Mouse (Mus musculus) spleen, adult 2 months (tissue): Measurements from ENCODE around the gene Top1. TPM values are rescaled to one million over a fixed set of nuclear protein-coding genes. Genes with fewer than 3 reads are reported as not detected.
A peak's percentile ranks its signal among the peaks of the same experiment; 100 is the strongest.

Experiments used
- DNase-seq, 2 experiments: peaks; one replicate each; pipeline versions ENCODE4 v3.0.0 to v3.0.0-alpha.2; 2012 to 2021; ENCODE audit warnings: low spot score in 2 of 2, low read depth in 1 of 2
- H3K27ac ChIP-seq: fragments of 200-500 bp; 2 replicates; pipeline ENCODE4 v1.5.1; 2012; ENCODE audit warnings: low read length, inconsistent platforms; ENCODE audit not compliant: insufficient read depth
- H3K27me3 ChIP-seq: fragments of 200-500 bp; 2 replicates; pipeline ENCODE4 v1.6.1; 2012; ENCODE audit warnings: mild to moderate bottlenecking, moderate library complexity, low read length, inconsistent platforms; ENCODE audit not compliant: control insufficient read depth, insufficient read depth
- H3K36me3 ChIP-seq: fragments of 200-500 bp; 2 replicates; pipeline ENCODE4 v1.6.1; 2012; ENCODE audit warnings: mild to moderate bottlenecking, low read length, inconsistent platforms; ENCODE audit not compliant: control insufficient read depth, insufficient read depth
- H3K4me1 ChIP-seq: fragments of 200-500 bp; 2 replicates; pipeline ENCODE4 v1.6.1; 2011; ENCODE audit warnings: inconsistent platforms; ENCODE audit not compliant: control insufficient read depth, insufficient read depth, insufficient read length
- H3K4me3 ChIP-seq: fragments of 200-500 bp; 2 replicates; pipeline ENCODE4 v1.5.1; 2011; ENCODE audit warnings: mild to moderate bottlenecking, inconsistent platforms; ENCODE audit not compliant: insufficient read depth, insufficient read length; ENCODE audit errors: extremely low read depth
- CTCF ChIP-seq: fragments of 200-500 bp; IDR thresholded peaks from 2 replicates; pipeline ENCODE4 v1.5.1; 2011; ENCODE audit warnings: mild to moderate bottlenecking, inconsistent platforms; ENCODE audit not compliant: insufficient read depth, insufficient read length, insufficient replicate concordance; ENCODE audit errors: extremely low read depth
- POLR2A ChIP-seq: fragments of 200-500 bp; IDR thresholded peaks from 2 replicates; pipeline ENCODE4 v1.6.1; 2011; ENCODE audit warnings: low read depth, low read length, inconsistent platforms
- WGBS: fragments of 180-500 bp; shearing (Covaris S2); methylation state at CpG from one replicate; pipeline ENCODE4 v1.1.7; 2018; 5-methylcytosine and 5-hydroxymethylcytosine counted together
- polyA plus RNA-seq: library from polyadenylated mRNA; depleted of rRNA; stranded (reverse); fragments of >200 nt; gene quantifications from 2 replicates; pipeline ENCODE4 v1.2.3, GENCODE M21; 2012

The Top1 gene
- polyA plus RNA-seq, 1 experiment = 9.4 TPM

- TF ChIP-seq CTCF = no peak
- TF ChIP-seq POLR2A = no peak
- no peaks in the 10 kb centered on the region for H3K27me3 ChIP-seq
- H3K4me1 ChIP-seq = peaks cover 3% of the 10 kb centered on the region
- H3K27ac ChIP-seq = peak overlapping the region; percentile 69
- H3K4me3 ChIP-seq = no peak overlapping the region
- no peaks in the 10 kb centered on the region for H3K36me3 ChIP-seq
- DNase-seq = no peak
- WGBS = 71% methylated on average over 3 of the region's 3 CpGs
Observed at GRCm38 (mm10) chr2:160734331-160734730, 88.6 kb downstream of the Top1 start.

- Histone ChIP-seq H3K27me3 (no peaks in the 10 kb centered on the region), H3K27ac (peak overlapping the region; percentile 59), H3K36me3 (no peaks in the 10 kb centered on the region), H3K4me1 (peaks cover 3% of the 10 kb centered on the region), H3K4me3 (no peak overlapping the region)
- no peak for DNase-seq
- 71% methylated on average over 5 of the region's 5 CpGs for WGBS
- TF ChIP-seq CTCF (no peak), POLR2A (no peak)
Observed at GRCm38 (mm10) chr2:160735706-160736310, 90.1 kb downstream of the Top1 start.

DNA sequence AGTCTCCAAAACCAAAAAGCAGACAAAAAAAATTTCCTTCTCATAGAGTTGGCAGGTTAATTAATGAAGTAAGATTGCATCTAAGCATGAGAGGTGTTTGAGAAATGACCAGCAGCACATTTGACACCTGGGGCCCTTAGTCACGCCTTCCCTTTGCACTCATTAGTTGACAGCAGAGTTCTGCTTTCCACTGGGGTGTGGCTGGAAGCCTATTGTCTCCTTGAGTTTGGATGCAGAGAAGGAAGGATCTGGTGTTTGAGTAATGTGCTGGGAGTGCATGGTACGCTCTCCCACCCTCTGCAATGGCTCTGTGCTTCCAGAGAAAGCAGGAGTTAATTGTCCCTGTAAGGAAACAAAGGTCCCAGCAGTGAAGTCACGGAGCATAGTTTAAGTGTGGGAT, 90.8 kb downstream of the Top1 start:
- Histone ChIP-seq H3K4me1 (peaks cover 6% of the 10 kb centered on the region), H3K36me3 (no peaks in the 10 kb centered on the region), H3K27me3 (no peaks in the 10 kb centered on the region), H3K27ac (no peak overlapping the region), H3K4me3 (no peak overlapping the region)
- TF ChIP-seq POLR2A (no peak), CTCF (no peak)
- WGBS = 92% methylated on average over 3 of the region's 3 CpGs
- no peak for DNase-seq

- peaks cover 17% of the 10 kb centered on the region for H3K4me1 ChIP-seq
- H3K27ac ChIP-seq = no peak overlapping the region
- 86% methylated on average over 5 of the region's 5 CpGs for WGBS
- H3K27me3 ChIP-seq = no peaks in the 10 kb centered on the region
- H3K36me3 ChIP-seq = no peaks in the 10 kb centered on the region
- H3K4me3 ChIP-seq = no peak overlapping the region
- TF ChIP-seq POLR2A = no peak
- TF ChIP-seq CTCF = no peak
- no peak for DNase-seq
Observed at GRCm38 (mm10) chr2:160738354-160738753, 92.7 kb downstream of the Top1 start.

DNA sequence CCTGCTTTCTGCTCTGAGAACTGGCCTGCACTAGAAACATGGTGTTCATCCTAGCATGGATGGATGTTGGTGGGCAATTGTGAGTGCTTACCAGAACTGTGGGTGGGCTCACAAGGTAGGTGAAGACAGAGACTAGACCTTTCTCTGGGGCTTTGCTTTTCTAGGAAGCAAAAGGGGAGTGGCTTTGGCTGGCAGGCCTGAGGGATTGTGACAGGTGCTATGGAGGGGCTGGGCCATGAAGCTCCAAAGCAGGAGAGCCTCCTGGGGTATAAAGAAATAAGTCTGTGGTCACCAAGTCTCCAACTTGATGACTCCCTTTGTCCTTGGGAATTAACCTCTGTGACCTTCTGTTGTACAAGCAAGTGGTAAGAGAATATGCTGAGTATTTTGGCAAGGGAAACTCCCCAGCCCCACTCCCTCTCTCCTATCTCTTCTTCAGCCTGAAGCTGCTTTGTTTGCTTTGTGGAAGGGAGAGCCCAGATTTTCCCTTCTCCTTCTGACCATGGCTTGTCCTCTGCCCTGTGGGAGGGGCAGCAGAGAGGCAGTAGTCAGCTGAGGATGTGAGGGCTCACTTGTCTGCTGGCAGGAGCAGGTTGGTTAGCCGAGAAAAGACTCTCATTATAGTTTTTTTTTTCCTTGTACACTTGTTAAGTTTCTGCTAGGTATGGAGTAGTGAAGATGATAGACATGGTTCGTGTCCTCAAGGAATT, 94.1 kb downstream of the Top1 start:
- no peak for DNase-seq
- TF ChIP-seq CTCF = no peak
- TF ChIP-seq POLR2A = no peak
- Histone ChIP-seq H3K36me3 (no peaks in the 10 kb centered on the region), H3K27ac (no peak overlapping the region), H3K27me3 (no peaks in the 10 kb centered on the region), H3K4me3 (no peak overlapping the region), H3K4me1 (peaks cover 28% of the 10 kb centered on the region)
- 59% methylated on average over 2 of the region's 2 CpGs for WGBS

- TF ChIP-seq CTCF (no peak), POLR2A (no peak)
- Histone ChIP-seq H3K4me3 (no peak overlapping the region), H3K27ac (peak overlapping the region; percentile 73), H3K27me3 (no peaks in the 10 kb centered on the region), H3K4me1 (peaks cover 34% of the 10 kb centered on the region), H3K36me3 (no peaks in the 10 kb centered on the region)
- 35% methylated on average over 11 of the region's 11 CpGs for WGBS
- no peak for DNase-seq
Observed at GRCm38 (mm10) chr2:160740521-160741156, 95.0 kb downstream of the Top1 start.
